In the genomic region with DNA sequence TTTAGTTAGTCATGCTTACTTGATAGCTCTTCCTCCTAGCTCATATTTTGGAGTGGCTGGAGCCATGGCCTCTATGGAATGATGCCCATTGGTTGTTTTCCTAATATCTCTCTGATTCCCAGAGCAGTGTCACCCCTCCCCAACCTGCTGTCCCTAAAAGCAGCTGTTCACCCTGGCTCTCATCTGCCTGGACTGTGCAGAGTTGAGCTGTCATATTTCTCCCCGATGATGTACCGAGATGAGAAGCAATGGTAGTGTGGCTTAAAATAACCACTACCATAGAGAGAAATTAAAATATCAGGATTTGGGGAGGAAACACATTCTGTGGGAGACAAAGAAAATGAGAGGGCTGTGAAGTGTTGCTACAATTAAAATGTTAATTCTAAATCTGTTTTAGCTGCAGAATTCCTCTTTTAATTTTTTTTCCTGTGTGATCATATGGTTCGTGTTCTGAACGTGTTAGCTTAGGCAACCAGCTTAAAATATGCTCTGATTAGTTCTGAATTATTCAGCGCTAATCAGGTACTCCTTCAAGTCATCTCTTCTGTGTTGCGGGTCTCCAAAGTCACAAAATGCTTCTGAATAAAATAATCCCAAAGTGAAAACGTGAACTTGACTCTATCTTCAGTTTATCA, we compare ENCODE assay signal across 22 mouse cellular contexts.
DNase-seq lines count a peak whose midpoint lies in the region; ATAC-seq and TF ChIP-seq lines count a peak whose summit lies in the region.
"Had no signal": no experiment of that assay in that cellular context is flagged by ENCODE, and none has a peak within 500 bp of the region (broad histone marks: within the 10 kb centered on the region; RNA-seq: fewer than 3 reads in every experiment).

No protein-coding gene starts in this region.

- no peak overlapping the region for H3K4me3 ChIP-seq in forebrain, embryonic 12.5 days (replicated peaks)
- H3K4me3 ChIP-seq in forebrain, embryonic 11.5 days (ENCODE audit: low read depth, low read length), result no peak overlapping the region
- H3K4me3 ChIP-seq in forebrain, postnatal 0 days (ENCODE audit: low read depth, low read length), result no peak overlapping the region
- H3K4me3 ChIP-seq: embryonic facial prominence, embryonic 12.5 days; heart, adult 2 months; heart, embryonic 15.5 days; hindbrain, embryonic 13.5 days had no signal

- TF ChIP-seq CTCF in forebrain, postnatal 0 days (IDR thresholded peaks at IDR 0.05; ENCODE audit: low read depth), result no peak

- H3K9me3 ChIP-seq in forebrain, embryonic 12.5 days, result no peaks in the 10 kb centered on the region
- no peaks in the 10 kb centered on the region for H3K9me3 ChIP-seq in forebrain, embryonic 11.5 days (ENCODE audit: control insufficient read depth, low read length)
- no peaks in the 10 kb centered on the region for H3K9me3 ChIP-seq in forebrain, postnatal 0 days (ENCODE audit: low read length)
- H3K9me3 ChIP-seq: embryonic facial prominence, embryonic 12.5 days; heart, embryonic 15.5 days; hindbrain, embryonic 13.5 days had no signal

- H3K36me3 ChIP-seq in forebrain, embryonic 12.5 days (replicated peaks), result no peaks in the 10 kb centered on the region
- no peaks in the 10 kb centered on the region for H3K36me3 ChIP-seq in forebrain, embryonic 11.5 days (ENCODE audit: control insufficient read depth, insufficient read depth, low read length)
- no peaks in the 10 kb centered on the region for H3K36me3 ChIP-seq in forebrain, postnatal 0 days (ENCODE audit: insufficient read depth)
- H3K36me3 ChIP-seq: embryonic facial prominence, embryonic 12.5 days; heart, embryonic 15.5 days; hindbrain, embryonic 13.5 days had no signal

- no peaks in the 10 kb centered on the region for H3K4me1 ChIP-seq in forebrain, embryonic 12.5 days
- no peaks in the 10 kb centered on the region for H3K4me1 ChIP-seq in forebrain, embryonic 11.5 days (replicated peaks; ENCODE audit: control insufficient read depth, insufficient read depth, low read length)
- H3K4me1 ChIP-seq in forebrain, postnatal 0 days (ENCODE audit: insufficient read depth), result no peaks in the 10 kb centered on the region; the same call in 1 of the 2 replicates
- H3K4me1 ChIP-seq: embryonic facial prominence, embryonic 12.5 days; heart, embryonic 15.5 days; hindbrain, embryonic 13.5 days had no signal

- 79% methylated on average over 7 of the region's 7 CpGs for WGBS in forebrain, embryonic 12.5 days
- WGBS in forebrain, embryonic 11.5 days, result 87% methylated on average over 7 of the region's 7 CpGs
- 51% methylated on average over 7 of the region's 7 CpGs for WGBS in forebrain, postnatal 0 days

- no peak overlapping the region for H3K27ac ChIP-seq in forebrain, embryonic 12.5 days
- no peak overlapping the region for H3K27ac ChIP-seq in forebrain, embryonic 11.5 days (ENCODE audit: low read depth, low read length)
- H3K27ac ChIP-seq in forebrain, postnatal 0 days (ENCODE audit: low read depth, low read length), result peak overlapping the region; percentile 76
- H3K27ac ChIP-seq: embryonic facial prominence, embryonic 12.5 days; heart, adult 2 months; heart, embryonic 15.5 days; hindbrain, embryonic 13.5 days; hindbrain, postnatal 0 days had no signal

- H3K9ac ChIP-seq in forebrain, embryonic 12.5 days, result no peak overlapping the region
- H3K9ac ChIP-seq in forebrain, embryonic 11.5 days (ENCODE audit: low read length), result no peak overlapping the region
- no peak overlapping the region for H3K9ac ChIP-seq in forebrain, postnatal 0 days
- H3K9ac ChIP-seq: embryonic facial prominence, embryonic 12.5 days; heart, embryonic 15.5 days; hindbrain, embryonic 13.5 days had no signal

- 0 out of 2 replicates have a peak, but pooled peaks have one; percentile 20 for ATAC-seq in forebrain, embryonic 12.5 days (ENCODE audit: low FRiP score)
- ATAC-seq in forebrain, embryonic 11.5 days (replicated peaks; ENCODE audit: low FRiP score), result no peak
- peak; percentile 82 for ATAC-seq in forebrain, postnatal 0 days
- ATAC-seq: activated CD4-positive, CD25-positive, alpha-beta regulatory T cell, adult 4 months; hindbrain, postnatal 0 days; Patski had no signal

- no peak for DNase-seq in forebrain, embryonic 11.5 days (ENCODE audit: low spot score)
- DNase-seq in layer of hippocampus, adult 9-10 months (ENCODE audit: low spot score), result peak; percentile 13
- no peak for DNase-seq in layer of hippocampus, adult 11-12 months (ENCODE audit: low spot score)
- DNase-seq in brain, embryonic 18.5 days (ENCODE audit: low read depth, low spot score), result peak; percentile 14
- DNase-seq in forebrain, postnatal 0 days, result peak; percentile 54
- no peak for DNase-seq in c-Kit-positive CD71-positive TER-119-positive erythroid progenitor cells, embryonic 14.5 days (ENCODE audit: low spot score)
- DNase-seq in MN1 (ENCODE audit: low spot score), result no peak
- DNase-seq: adrenal gland, postnatal 14 days; cerebellum, adult 11-12 months; cerebellum, adult 9-10 months; cerebellum, postnatal 25 days; gastrocnemius, postnatal 14 days; heart, adult 2 months; heart, postnatal 14 days had no signal

- no peaks in the 10 kb centered on the region for H3K27me3 ChIP-seq in forebrain, embryonic 12.5 days
- no peaks in the 10 kb centered on the region for H3K27me3 ChIP-seq in forebrain, embryonic 11.5 days (ENCODE audit: control insufficient read depth, insufficient read depth, low read length)
- no peaks in the 10 kb centered on the region for H3K27me3 ChIP-seq in forebrain, postnatal 0 days (ENCODE audit: insufficient read depth, low read length)
- H3K27me3 ChIP-seq: embryonic facial prominence, embryonic 12.5 days; heart, embryonic 15.5 days; hindbrain, embryonic 13.5 days; Patski had no signal

- no peak overlapping the region for H3K4me2 ChIP-seq in forebrain, embryonic 12.5 days
- H3K4me2 ChIP-seq in forebrain, embryonic 11.5 days (ENCODE audit: low read depth, low read length, severe bottlenecking), result no peak overlapping the region
- no peak overlapping the region for H3K4me2 ChIP-seq in forebrain, postnatal 0 days (ENCODE audit: low read depth)
- H3K4me2 ChIP-seq: embryonic facial prominence, embryonic 12.5 days; heart, embryonic 11.5 days; heart, embryonic 15.5 days; hindbrain, embryonic 13.5 days had no signal

Comparison
In these comparisons a context has a peak if more than half of its experiments do, and no peak if none do; other contexts are left out.
1. DNase-seq: peak in layer of hippocampus, adult 9-10 months (single experiment), brain, embryonic 18.5 days (single experiment) and forebrain, postnatal 0 days (single experiment); none in forebrain, embryonic 11.5 days (single experiment), layer of hippocampus, adult 11-12 months (single experiment), c-Kit-positive CD71-positive TER-119-positive erythroid progenitor cells, embryonic 14.5 days (single experiment) and MN1 (single experiment).